Mouse (Mus musculus): ENCODE measurements around the gene Dnajc17. TPM values are rescaled to one million over a fixed set of nuclear protein-coding genes. Genes with fewer than 3 reads are reported as not detected.

Gene Dnajc17
- polyA plus RNA-seq, 1 experiment from 2014 or later = 17.8 TPM

GRCm38 (mm10) chr2:119147775-119148174, 60.8 kb downstream of the Dnajc17 start:
- Histone ChIP-seq H3K27ac (ENCODE audit: low read depth) (no peak overlapping the region), H3K27me3 (replicated peaks; ENCODE audit: control insufficient read depth, insufficient read depth, low read length) (no peaks in the 10 kb centered on the region), H3K4me1 (replicated peaks; ENCODE audit: control insufficient read depth, insufficient read depth, low read length) (no peaks in the 10 kb centered on the region), H3K4me3 (ENCODE audit: low read depth, low read length) (no peak overlapping the region), H3K4me2 (ENCODE audit: low read length) (no peak overlapping the region), H3K9ac (ENCODE audit: low read length) (no peak overlapping the region), H3K36me3 (ENCODE audit: control insufficient read depth, insufficient read depth, low read length) (peaks cover 86% of the 10 kb centered on the region), H3K9me3 (ENCODE audit: control insufficient read depth, low read length) (no peaks in the 10 kb centered on the region)
- ATAC-seq (replicated peaks; ENCODE audit: low FRiP score, low TSS enrichment, low read depth) (no peak), DNase-seq (ENCODE audit: low spot score) (no peak)
- WGBS = 91% methylated on average over 8 of the region's 8 CpGs

GRCm38 (mm10) chr2:119147160-119147678, 61.4 kb downstream of the Dnajc17 start:
- no peaks in the 10 kb centered on the region for H3K4me1 ChIP-seq (replicated peaks; ENCODE audit: control insufficient read depth, insufficient read depth, low read length)
- DNase-seq (ENCODE audit: low spot score) (no peak), ATAC-seq (replicated peaks; ENCODE audit: low FRiP score, low TSS enrichment, low read depth) (no peak)
- H3K4me3 ChIP-seq (ENCODE audit: low read depth, low read length) = no peak overlapping the region
- H3K27ac ChIP-seq (ENCODE audit: low read depth) = no peak overlapping the region
- H3K27me3 ChIP-seq (replicated peaks; ENCODE audit: control insufficient read depth, insufficient read depth, low read length) = no peaks in the 10 kb centered on the region
- H3K9me3 ChIP-seq (ENCODE audit: control insufficient read depth, low read length) = no peaks in the 10 kb centered on the region
- 87% methylated on average over 22 of the region's 22 CpGs for WGBS
- H3K36me3 ChIP-seq (ENCODE audit: control insufficient read depth, insufficient read depth, low read length) = peaks cover 86% of the 10 kb centered on the region
- H3K4me2 ChIP-seq (ENCODE audit: low read length) = no peak overlapping the region
- H3K9ac ChIP-seq (ENCODE audit: low read length) = no peak overlapping the region

- Histone ChIP-seq H3K4me3 (ENCODE audit: low read depth, low read length) (no peak overlapping the region), H3K9ac (ENCODE audit: low read length) (no peak overlapping the region), H3K36me3 (ENCODE audit: control insufficient read depth, insufficient read depth, low read length) (peaks cover 86% of the 10 kb centered on the region), H3K27ac (ENCODE audit: low read depth) (no peak overlapping the region), H3K27me3 (replicated peaks; ENCODE audit: control insufficient read depth, insufficient read depth, low read length) (no peaks in the 10 kb centered on the region), H3K4me2 (ENCODE audit: low read length) (no peak overlapping the region), H3K4me1 (replicated peaks; ENCODE audit: control insufficient read depth, insufficient read depth, low read length) (no peaks in the 10 kb centered on the region), H3K9me3 (ENCODE audit: control insufficient read depth, low read length) (no peaks in the 10 kb centered on the region)
- WGBS = 91% methylated on average over 6 of the region's 6 CpGs
- ATAC-seq (replicated peaks; ENCODE audit: low FRiP score, low TSS enrichment, low read depth) (no peak), DNase-seq (ENCODE audit: low spot score) (no peak)
Observed at GRCm38 (mm10) chr2:119146435-119146834, 62.2 kb downstream of the Dnajc17 start.

GRCm38 (mm10) chr2:119145199-119145598, 63.4 kb downstream of the Dnajc17 start:
- H3K4me3 ChIP-seq (ENCODE audit: low read depth, low read length) = no peak overlapping the region
- H3K36me3 ChIP-seq (ENCODE audit: control insufficient read depth, insufficient read depth, low read length) = peaks cover 81% of the 10 kb centered on the region
- ATAC-seq (replicated peaks; ENCODE audit: low FRiP score, low TSS enrichment, low read depth) (no peak), DNase-seq (ENCODE audit: low spot score) (no peak)
- H3K4me1 ChIP-seq (replicated peaks; ENCODE audit: control insufficient read depth, insufficient read depth, low read length) = no peaks in the 10 kb centered on the region
- H3K9me3 ChIP-seq (ENCODE audit: control insufficient read depth, low read length) = no peaks in the 10 kb centered on the region
- H3K27ac ChIP-seq (ENCODE audit: low read depth) = no peak overlapping the region
- 87% methylated on average over 2 of the region's 2 CpGs for WGBS
- no peaks in the 10 kb centered on the region for H3K27me3 ChIP-seq (replicated peaks; ENCODE audit: control insufficient read depth, insufficient read depth, low read length)
- no peak overlapping the region for H3K4me2 ChIP-seq (ENCODE audit: low read length)
- no peak overlapping the region for H3K9ac ChIP-seq (ENCODE audit: low read length)

GRCm38 (mm10) chr2:119136346-119136898, 72.2 kb downstream of the Dnajc17 start:
- ATAC-seq (replicated peaks; ENCODE audit: low FRiP score, low TSS enrichment, low read depth) (no peak), DNase-seq (ENCODE audit: low spot score) (no peak)
- H3K4me2 ChIP-seq (ENCODE audit: low read length) = no peak overlapping the region
- no peaks in the 10 kb centered on the region for H3K27me3 ChIP-seq (replicated peaks; ENCODE audit: control insufficient read depth, insufficient read depth, low read length)
- peaks cover 82% of the 10 kb centered on the region for H3K36me3 ChIP-seq (ENCODE audit: control insufficient read depth, insufficient read depth, low read length)
- 82% methylated on average over 5 of the region's 5 CpGs for WGBS
- H3K9me3 ChIP-seq (ENCODE audit: control insufficient read depth, low read length) = no peaks in the 10 kb centered on the region
- no peak overlapping the region for H3K27ac ChIP-seq (ENCODE audit: low read depth)
- no peaks in the 10 kb centered on the region for H3K4me1 ChIP-seq (replicated peaks; ENCODE audit: control insufficient read depth, insufficient read depth, low read length)
- no peak overlapping the region for H3K9ac ChIP-seq (ENCODE audit: low read length)
- H3K4me3 ChIP-seq (ENCODE audit: low read depth, low read length) = no peak overlapping the region

Other genes starting within 250 kb of the Dnajc17 start
- 20.9 and 21.0 TPM in 2 replicates for gene Ccdc32, start 179.4 kb downstream of the Dnajc17 start, polyA plus RNA-seq (2014; fragmentation: Nextera tagmentation; extraction: Ambion mirVana)
- 4.7 and 4.8 TPM in 2 replicates for gene Rpusd2, start 174.0 kb downstream of the Dnajc17 start, polyA plus RNA-seq (2014; fragmentation: Nextera tagmentation; extraction: Ambion mirVana)
- gene Knl1, start 161.7 kb downstream of the Dnajc17 start, polyA plus RNA-seq (2014; fragmentation: Nextera tagmentation; extraction: Ambion mirVana) = 40.5 and 46.5 TPM in 2 replicates
- gene Rad51, start 96.0 kb downstream of the Dnajc17 start, polyA plus RNA-seq (2014; fragmentation: Nextera tagmentation; extraction: Ambion mirVana) = 50.2 and 58.2 TPM in 2 replicates
- gene Rmdn3, start 51.8 kb downstream of the Dnajc17 start, polyA plus RNA-seq (2014; fragmentation: Nextera tagmentation; extraction: Ambion mirVana) = 33.6 and 38.9 TPM in 2 replicates
- gene Gchfr, start 41.0 kb downstream of the Dnajc17 start, polyA plus RNA-seq (2014; fragmentation: Nextera tagmentation; extraction: Ambion mirVana) = 11.7 and 12.0 TPM in 2 replicates
- gene Gm14137, start 34.3 kb downstream of the Dnajc17 start, polyA plus RNA-seq (2014; fragmentation: Nextera tagmentation; extraction: Ambion mirVana) = 0.13 and 0.30 TPM in 2 replicates
- 44.2 and 63.2 TPM in 2 replicates for gene Zfyve19, start 178 bp downstream of the Dnajc17 start, polyA plus RNA-seq (2014; fragmentation: Nextera tagmentation; extraction: Ambion mirVana)
- 3.0 and 3.9 TPM in 2 replicates for gene Ppp1r14d, start 21.1 kb upstream of the Dnajc17 start, polyA plus RNA-seq (2014; fragmentation: Nextera tagmentation; extraction: Ambion mirVana)
- 71.3 and 81.9 TPM in 2 replicates for gene Spint1, start 28.6 kb upstream of the Dnajc17 start, polyA plus RNA-seq (2014; fragmentation: Nextera tagmentation; extraction: Ambion mirVana)
- 0.98 and 2.3 TPM in 2 replicates for gene Rhov, start 62.5 kb upstream of the Dnajc17 start, polyA plus RNA-seq (2014; fragmentation: Nextera tagmentation; extraction: Ambion mirVana)
- 14.1 and 14.8 TPM in 2 replicates for gene Vps18, start 79.9 kb upstream of the Dnajc17 start, polyA plus RNA-seq (2014; fragmentation: Nextera tagmentation; extraction: Ambion mirVana)
- 6.9 and 7.1 TPM in 2 replicates for gene Dll4, start 117.0 kb upstream of the Dnajc17 start, polyA plus RNA-seq (2014; fragmentation: Nextera tagmentation; extraction: Ambion mirVana)
- gene Chac1, start 142.4 kb upstream of the Dnajc17 start, polyA plus RNA-seq (2014; fragmentation: Nextera tagmentation; extraction: Ambion mirVana) = 1.6 and 1.7 TPM in 2 replicates

Data from intestine, embryonic 14.5 days (tissue).